Mouse (Mus musculus): ENCODE results near the gene Pik3c2b. TPM values are rescaled to one million over a fixed set of nuclear protein-coding genes. Genes with fewer than 3 reads are reported as not detected.

The Pik3c2b gene
- total RNA-seq (2014; rRNA removed) (21.3 and 28.5 TPM in 2 replicates), polyA plus RNA-seq (2015; fragmentation: Nextera tagmentation; extraction: Ambion mirVana) (8.4 and 9.2 TPM in 2 replicates)

- Histone ChIP-seq H3K36me3 (ENCODE audit: insufficient read depth, low read length) (no peaks in the 10 kb centered on the region), H3K4me1 (ENCODE audit: insufficient read depth, low read length) (peaks cover 14% of the 10 kb centered on the region; the same call in 1 of the 2 replicates), H3K9ac (replicated peaks; ENCODE audit: low read length, poor library complexity, severe bottlenecking) (peak within 1 kb of the TSS; percentile 99), H3K27ac (ENCODE audit: low read depth, low read length) (peak within 1 kb of the TSS; percentile 97), H3K4me2 (ENCODE audit: low read depth, low read length, poor library complexity, severe bottlenecking) (peak within 1 kb of the TSS; percentile 72), H3K9me3 (ENCODE audit: low read length) (no peaks in the 10 kb centered on the region), H3K27me3 (ENCODE audit: insufficient read depth, low read length) (no peaks in the 10 kb centered on the region), H3K4me3 (ENCODE audit: low read depth, low read length) (peak within 1 kb of the TSS; percentile 68)
- DNase-seq (ENCODE audit: low spot score) = no peak
- 2% methylated on average over 15 of the region's 15 CpGs for WGBS
- ATAC-seq (ENCODE audit: low FRiP score) = no peak; the same call in 1 of the 2 replicates
- TF ChIP-seq CTCF (IDR thresholded peaks at IDR 0.05) = no peak
Observed at GRCm38 (mm10) chr1:133045011-133045860, at the start of gene Pik3c2b. Gene Pik3c2b, plus strand, starts transcription at chr1:133045667.

- Histone ChIP-seq H3K4me3 (ENCODE audit: low read depth, low read length) (no peak overlapping the region), H3K27ac (ENCODE audit: low read depth, low read length) (no peak overlapping the region), H3K4me2 (ENCODE audit: low read depth, low read length, poor library complexity, severe bottlenecking) (no peak overlapping the region), H3K9me3 (ENCODE audit: low read length) (no peaks in the 10 kb centered on the region), H3K4me1 (ENCODE audit: insufficient read depth, low read length) (no peaks in the 10 kb centered on the region), H3K36me3 (ENCODE audit: insufficient read depth, low read length) (peaks cover 28% of the 10 kb centered on the region), H3K27me3 (ENCODE audit: insufficient read depth, low read length) (no peaks in the 10 kb centered on the region), H3K9ac (replicated peaks; ENCODE audit: low read length, poor library complexity, severe bottlenecking) (no peak overlapping the region)
- ATAC-seq (ENCODE audit: low FRiP score) = no peak
- TF ChIP-seq CTCF (IDR thresholded peaks at IDR 0.05) = no peak
- DNase-seq (ENCODE audit: low spot score) = no peak
- 94% methylated on average over 6 of the region's 6 CpGs for WGBS
Observed at GRCm38 (mm10) chr1:133000347-133000746, 45.1 kb upstream of the Pik3c2b start.

- H3K4me2 ChIP-seq (ENCODE audit: low read depth, low read length, poor library complexity, severe bottlenecking) = no peak overlapping the region
- H3K4me1 ChIP-seq (ENCODE audit: insufficient read depth, low read length) = no peaks in the 10 kb centered on the region
- H3K27ac ChIP-seq (ENCODE audit: low read depth, low read length) = no peak overlapping the region
- ATAC-seq (ENCODE audit: low FRiP score) (no peak), DNase-seq (ENCODE audit: low spot score) (no peak)
- peaks cover 22% of the 10 kb centered on the region for H3K36me3 ChIP-seq (ENCODE audit: insufficient read depth, low read length)
- no peak overlapping the region for H3K4me3 ChIP-seq (ENCODE audit: low read depth, low read length)
- H3K9ac ChIP-seq (replicated peaks; ENCODE audit: low read length, poor library complexity, severe bottlenecking) = no peak overlapping the region
- H3K27me3 ChIP-seq (ENCODE audit: insufficient read depth, low read length) = no peaks in the 10 kb centered on the region
- H3K9me3 ChIP-seq (ENCODE audit: low read length) = no peaks in the 10 kb centered on the region
- WGBS = 88% methylated on average over 3 of the region's 3 CpGs
- no peak for TF ChIP-seq CTCF (IDR thresholded peaks at IDR 0.05)
Observed at GRCm38 (mm10) chr1:133006571-133006970, 38.9 kb upstream of the Pik3c2b start.

- ATAC-seq (ENCODE audit: low FRiP score) (no peak), DNase-seq (ENCODE audit: low spot score) (no peak)
- Histone ChIP-seq H3K4me3 (ENCODE audit: low read depth, low read length) (no peak overlapping the region), H3K4me1 (ENCODE audit: insufficient read depth, low read length) (no peaks in the 10 kb centered on the region), H3K9me3 (ENCODE audit: low read length) (no peaks in the 10 kb centered on the region), H3K9ac (replicated peaks; ENCODE audit: low read length, poor library complexity, severe bottlenecking) (no peak overlapping the region), H3K27ac (ENCODE audit: low read depth, low read length) (no peak overlapping the region), H3K27me3 (ENCODE audit: insufficient read depth, low read length) (no peaks in the 10 kb centered on the region), H3K36me3 (ENCODE audit: insufficient read depth, low read length) (peaks cover 12% of the 10 kb centered on the region; the same call in 1 of the 2 replicates), H3K4me2 (ENCODE audit: low read depth, low read length, poor library complexity, severe bottlenecking) (no peak overlapping the region)
- WGBS = 91% methylated on average over 11 of the region's 13 CpGs
- TF ChIP-seq CTCF (IDR thresholded peaks at IDR 0.05) = no peak
Observed at GRCm38 (mm10) chr1:133011955-133012841, 33.3 kb upstream of the Pik3c2b start.

GRCm38 (mm10) chr1:133013331-133013730 lies 32.1 kb upstream of the Pik3c2b start:
- no peak for DNase-seq (ENCODE audit: low spot score)
- no peak for ATAC-seq (ENCODE audit: low FRiP score)
- no peak overlapping the region for H3K9ac ChIP-seq (replicated peaks; ENCODE audit: low read length, poor library complexity, severe bottlenecking)
- H3K4me3 ChIP-seq (ENCODE audit: low read depth, low read length) = no peak overlapping the region
- no peaks in the 10 kb centered on the region for H3K27me3 ChIP-seq (ENCODE audit: insufficient read depth, low read length)
- H3K4me2 ChIP-seq (ENCODE audit: low read depth, low read length, poor library complexity, severe bottlenecking) = no peak overlapping the region
- H3K36me3 ChIP-seq (ENCODE audit: insufficient read depth, low read length) = peaks cover 16% of the 10 kb centered on the region; the same call in 1 of the 2 replicates
- no peaks in the 10 kb centered on the region for H3K4me1 ChIP-seq (ENCODE audit: insufficient read depth, low read length)
- no peak overlapping the region for H3K27ac ChIP-seq (ENCODE audit: low read depth, low read length)
- no peaks in the 10 kb centered on the region for H3K9me3 ChIP-seq (ENCODE audit: low read length)
- TF ChIP-seq CTCF (IDR thresholded peaks at IDR 0.05) = peak; percentile 48

All from midbrain, postnatal 0 days (tissue).